ENCODE assay signal across 9 mouse cellular contexts in the genomic region with DNA sequence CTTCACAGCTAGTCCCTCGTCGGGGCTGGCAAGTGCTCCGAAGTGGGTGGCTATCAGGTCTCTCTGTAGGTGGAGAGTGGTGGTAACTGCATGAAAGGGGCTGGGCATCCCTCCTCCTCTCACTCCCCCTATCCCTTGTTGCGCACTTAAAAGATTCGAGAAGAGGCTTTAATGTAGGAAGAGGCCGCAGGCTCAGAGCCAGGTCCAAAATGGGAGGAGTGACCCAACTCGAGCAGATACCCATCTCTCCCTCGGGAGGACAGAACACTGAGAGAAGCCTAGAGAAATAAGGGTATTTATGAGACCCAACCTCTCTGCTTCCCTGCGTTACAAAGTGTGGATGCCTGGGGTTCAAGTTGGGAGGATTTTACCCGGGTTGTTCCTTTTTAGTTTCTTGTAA. TPM values are rescaled to one million over a fixed set of nuclear protein-coding genes. Genes with fewer than 3 reads are reported as not detected.
DNase-seq lines count a peak whose midpoint lies in the region; ATAC-seq and TF ChIP-seq lines count a peak whose summit lies in the region.
"Had no signal": no experiment of that assay in that cellular context is flagged by ENCODE, and none has a peak within 500 bp of the region (broad histone marks: within the 10 kb centered on the region; RNA-seq: fewer than 3 reads in every experiment).

No protein-coding gene starts in this region.

- WGBS in lung, postnatal 0 days: 9% methylated on average over 10 of the region's 10 CpGs
- WGBS in limb, embryonic 13.5 days: 7% methylated on average over 10 of the region's 10 CpGs
- 11% methylated on average over 10 of the region's 10 CpGs for WGBS in stomach, embryonic 16.5 days

- H3K27me3 ChIP-seq in lung, postnatal 0 days (replicated peaks; ENCODE audit: insufficient read depth, low read length): no peaks in the 10 kb centered on the region
- H3K27me3 ChIP-seq in limb, embryonic 13.5 days: peaks cover 17% of the 10 kb centered on the region
- no peaks in the 10 kb centered on the region for H3K27me3 ChIP-seq in stomach, embryonic 16.5 days (ENCODE audit: control insufficient read depth, insufficient read depth, low read length)

- H3K36me3 ChIP-seq in lung, postnatal 0 days (ENCODE audit: insufficient read depth, low read length): no peaks in the 10 kb centered on the region
- no peaks in the 10 kb centered on the region for H3K36me3 ChIP-seq in limb, embryonic 13.5 days
- H3K36me3 ChIP-seq in stomach, embryonic 16.5 days (ENCODE audit: control insufficient read depth, insufficient read depth, low read length): no peaks in the 10 kb centered on the region

- no peak overlapping the region for H3K27ac ChIP-seq in lung, postnatal 0 days (ENCODE audit: low read length)
- H3K27ac ChIP-seq in limb, embryonic 13.5 days: no peak overlapping the region
- no peak overlapping the region for H3K27ac ChIP-seq in stomach, embryonic 16.5 days (ENCODE audit: low read length)

- H3K9me3 ChIP-seq in lung, postnatal 0 days (ENCODE audit: low read length): no peaks in the 10 kb centered on the region
- H3K9me3 ChIP-seq in limb, embryonic 13.5 days: no peaks in the 10 kb centered on the region
- H3K9me3 ChIP-seq in stomach, embryonic 16.5 days (replicated peaks; ENCODE audit: control insufficient read depth, low read length): no peaks in the 10 kb centered on the region

- H3K4me3 ChIP-seq in lung, postnatal 0 days (ENCODE audit: low read depth, low read length): peak overlapping the region; percentile 21
- H3K4me3 ChIP-seq in limb, embryonic 13.5 days: peak overlapping the region; percentile 43
- H3K4me3 ChIP-seq in stomach, embryonic 16.5 days (replicated peaks; ENCODE audit: low read length): peak overlapping the region; percentile 45

- no peak overlapping the region for H3K9ac ChIP-seq in lung, postnatal 0 days (replicated peaks; ENCODE audit: low read depth)
- H3K9ac ChIP-seq in limb, embryonic 13.5 days: no peak overlapping the region; the same call in 1 of the 2 replicates
- peak overlapping the region; percentile 1; the same call in 1 of the 2 replicates for H3K9ac ChIP-seq in stomach, embryonic 16.5 days (ENCODE audit: low read length)

- TF ChIP-seq EP300 in lung, postnatal 0 days (IDR thresholded peaks at IDR 0.05): no peak

- no peak for ATAC-seq in cerebellum, adult (ENCODE audit: insufficient number of reproducible peaks, low FRiP score, low TSS enrichment)
- no peak for ATAC-seq in lung, postnatal 0 days
- ATAC-seq in limb, embryonic 13.5 days (ENCODE audit: low FRiP score, low read depth): peak; percentile 6; the same call in 1 of the 2 replicates
- peak; percentile 9; the same call in 1 of the 2 replicates for ATAC-seq in stomach, embryonic 16.5 days (ENCODE audit: insufficient read depth, low FRiP score)

- peaks cover 15% of the 10 kb centered on the region; the same call in 1 of the 2 replicates for H3K4me1 ChIP-seq in lung, postnatal 0 days (ENCODE audit: insufficient read depth, low read depth, low read length)
- peaks cover 10% of the 10 kb centered on the region for H3K4me1 ChIP-seq in limb, embryonic 13.5 days
- H3K4me1 ChIP-seq in stomach, embryonic 16.5 days (ENCODE audit: control insufficient read depth, insufficient read depth, low read length): peaks cover 7% of the 10 kb centered on the region; the same call in 1 of the 2 replicates

- peak overlapping the region; percentile 49 for H3K4me2 ChIP-seq in lung, postnatal 0 days (replicated peaks; ENCODE audit: low read depth, low read length)
- peak overlapping the region; percentile 73 for H3K4me2 ChIP-seq in limb, embryonic 13.5 days (replicated peaks)
- H3K4me2 ChIP-seq in stomach, embryonic 16.5 days (ENCODE audit: low read depth, low read length): peak overlapping the region; percentile 75

- peak; percentile 68 for DNase-seq in cerebellum, adult 11-12 months
- no peak for DNase-seq in lung, postnatal 0 days (ENCODE audit: low spot score)
- no peak for DNase-seq in lung, postnatal 10 days
- DNase-seq in frontal cortex, postnatal 36 days (ENCODE audit: low spot score in 2 of 2): no peak
- DNase-seq in adrenal gland, postnatal 25 days: no peak

- no peak for TF ChIP-seq CTCF in lung, postnatal 0 days (IDR thresholded peaks at IDR 0.05)

RNA-seq across cellular contexts. Expression of gene Disp2, which starts 0.5 kb away (rescaled TPM):
- 0.95 and 1.1 TPM in 2 replicates for polyA plus RNA-seq in lung, postnatal 0 days (2015; fragmentation: Nextera tagmentation; extraction: Ambion mirVana)
- polyA plus RNA-seq in limb, embryonic 13.5 days (2015; fragmentation: Nextera tagmentation; extraction: Ambion mirVana): 0.13 and 0.22 TPM in 2 replicates
- 2.1 and 2.5 TPM in 2 replicates for polyA plus RNA-seq in stomach, embryonic 16.5 days (2015; fragmentation: Nextera tagmentation; extraction: Ambion mirVana)
- total RNA-seq in adrenal gland, postnatal 25 days (2021): 23.0 and 37.8 TPM in 2 replicates
- total RNA-seq: hematopoietic stem cell, adult 5-6 weeks had no signal

RNA-seq across cellular contexts. Expression of gene Phgr1, which starts 6.5 kb away (rescaled TPM):
- polyA plus RNA-seq in lung, postnatal 0 days (2015; fragmentation: Nextera tagmentation; extraction: Ambion mirVana): 11.9 and 13.6 TPM in 2 replicates
- not detected in 2 replicates for polyA plus RNA-seq in limb, embryonic 13.5 days (2015; fragmentation: Nextera tagmentation; extraction: Ambion mirVana)
- 22.2 and 38.3 TPM in 2 replicates for polyA plus RNA-seq in stomach, embryonic 16.5 days (2015; fragmentation: Nextera tagmentation; extraction: Ambion mirVana)
- not detected in 2 replicates for total RNA-seq in adrenal gland, postnatal 25 days (2021)
- total RNA-seq: hematopoietic stem cell, adult 5-6 weeks had no signal

RNA-seq across cellular contexts. Expression of gene Ccdc9b, which starts 16.6 kb away (rescaled TPM):
- 4.3 and 4.7 TPM in 2 replicates for polyA plus RNA-seq in lung, postnatal 0 days (2015; fragmentation: Nextera tagmentation; extraction: Ambion mirVana)
- polyA plus RNA-seq in limb, embryonic 13.5 days (2015; fragmentation: Nextera tagmentation; extraction: Ambion mirVana): 0.78 and 0.85 TPM in 2 replicates
- 2.9 and 4.0 TPM in 2 replicates for polyA plus RNA-seq in stomach, embryonic 16.5 days (2015; fragmentation: Nextera tagmentation; extraction: Ambion mirVana)
- 6.1 and 8.1 TPM in 2 replicates for total RNA-seq in adrenal gland, postnatal 25 days (2021)

RNA-seq across cellular contexts. Expression of gene Inafm2, which starts 33.5 kb away (rescaled TPM):
- polyA plus RNA-seq in lung, postnatal 0 days (2015; fragmentation: Nextera tagmentation; extraction: Ambion mirVana): 34.5 and 35.9 TPM in 2 replicates
- 19.4 and 21.1 TPM in 2 replicates for polyA plus RNA-seq in limb, embryonic 13.5 days (2015; fragmentation: Nextera tagmentation; extraction: Ambion mirVana)
- 26.0 and 28.5 TPM in 2 replicates for polyA plus RNA-seq in stomach, embryonic 16.5 days (2015; fragmentation: Nextera tagmentation; extraction: Ambion mirVana)
- 33.9 and 37.3 TPM in 2 replicates for total RNA-seq in adrenal gland, postnatal 25 days (2021)

RNA-seq across cellular contexts. Expression of gene Knstrn, which starts 34.7 kb away (rescaled TPM):
- polyA plus RNA-seq in lung, postnatal 0 days (2015; fragmentation: Nextera tagmentation; extraction: Ambion mirVana): 4.9 and 9.0 TPM in 2 replicates
- polyA plus RNA-seq in limb, embryonic 13.5 days (2015; fragmentation: Nextera tagmentation; extraction: Ambion mirVana): 106 and 107 TPM in 2 replicates
- polyA plus RNA-seq in stomach, embryonic 16.5 days (2015; fragmentation: Nextera tagmentation; extraction: Ambion mirVana): 75.0 and 86.7 TPM in 2 replicates
- 7.6 and 10.7 TPM in 2 replicates for total RNA-seq in adrenal gland, postnatal 25 days (2021)

Comparison
In these comparisons a context has a peak if more than half of its experiments do, and no peak if none do; other contexts are left out.
1. ATAC-seq: peak in limb, embryonic 13.5 days (single experiment) and stomach, embryonic 16.5 days (single experiment); none in cerebellum, adult (single experiment) and lung, postnatal 0 days (single experiment).
2. RNA of gene Phgr1, which starts 6.5 kb away (polyA plus RNA-seq): 22.2 to 38.3 TPM in stomach, embryonic 16.5 days and 11.9 to 13.6 TPM in lung, postnatal 0 days; not detected in limb, embryonic 13.5 days; every median in the first group is over 10 times any median in the second.
3. Peak in every context shown above with its lines, with median percentiles within 50 percentile points of each other: H3K4me2 ChIP-seq and H3K4me3 ChIP-seq.